Mouse (Mus musculus) embryonic fibroblast, embryonic 13.5 days (primary cell): ENCODE measurements around the gene Dock11.

ENCODE experiments used
- CTCF ChIP-seq: IDR thresholded peaks from 2 replicates; pipeline ENCODE4 v1.5.1; 2011; ENCODE audit warnings: mild to moderate bottlenecking, control low read depth, low read length, moderate library complexity, borderline replicate concordance; ENCODE audit not compliant: insufficient read depth
- POLR2A ChIP-seq: IDR thresholded peaks from 2 replicates; pipeline ENCODE4 v1.6.1; 2011; ENCODE audit warnings: low read depth, mild to moderate bottlenecking, control low read depth, low read length, moderate library complexity

- TF ChIP-seq CTCF: no peak
- TF ChIP-seq POLR2A: no peak
Measured at GRCm38 (mm10) chrX:35997004-35997403, 108.4 kb downstream of the Dock11 start.
